Mouse (Mus musculus) E14TG2a.4 (cell line): ENCODE results near the gene Dlgap3.

Experiments
- CTCF ChIP-seq: conservative IDR thresholded peaks from 2 replicates; pipeline ENCODE4 v1.5.1; 2014; ENCODE audit warnings: low read length
- POU5F1 ChIP-seq: IDR thresholded peaks from 2 replicates; pipeline ENCODE4 v1.6.1; 2014; ENCODE audit warnings: low read length, borderline replicate concordance

DNA sequence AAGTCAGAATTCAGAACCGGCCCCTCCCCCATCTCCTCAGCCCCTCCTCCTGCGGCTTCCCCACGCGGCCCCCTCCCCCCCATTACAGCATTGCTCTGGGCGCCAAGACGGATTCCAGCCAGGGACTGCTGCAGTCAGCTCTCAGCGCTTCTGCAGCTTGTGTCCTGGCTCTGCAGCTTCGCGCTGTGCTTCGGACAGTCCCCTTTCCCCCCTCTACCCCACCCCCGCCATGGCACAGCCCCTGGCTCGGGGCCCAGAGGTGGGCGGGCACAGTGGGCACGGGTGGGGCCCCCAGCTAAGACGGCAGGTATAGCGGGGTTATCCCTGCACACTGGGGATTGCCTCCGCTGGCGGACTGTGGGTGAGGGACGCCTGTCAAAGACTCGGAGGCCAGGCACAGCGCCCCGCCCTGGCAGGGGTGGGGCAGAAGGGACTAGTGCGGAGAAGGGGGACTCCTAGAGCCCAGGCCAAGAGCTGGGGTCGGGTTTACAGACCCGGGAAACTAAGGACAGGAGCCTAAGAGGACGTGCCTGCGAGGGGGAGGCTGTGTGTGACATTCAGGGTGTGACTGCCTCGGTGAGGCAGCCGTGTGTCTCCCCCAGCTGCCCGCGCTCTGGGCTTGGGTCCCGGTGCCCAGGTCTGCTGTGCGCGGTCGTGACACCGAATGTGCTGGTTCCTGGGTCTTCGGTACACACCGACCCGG lies 642 bp upstream of the Dlgap3 start:
- no peak for TF ChIP-seq CTCF
- TF ChIP-seq POU5F1, result no peak
